Mouse (Mus musculus): ENCODE data around the gene Tgfb2.

GRCm38 (mm10) chr1:186656732-186657329 is 49.0 kb downstream of the Tgfb2 start:
- TF ChIP-seq POLR2A (IDR thresholded peaks at IDR 0.05; ENCODE audit: borderline replicate concordance, extremely low read depth, low read depth, low read length) (no peak), CTCF (IDR thresholded peaks at IDR 0.05; ENCODE audit: insufficient read depth, low read length) (no peak)
